Mouse (Mus musculus) midbrain, postnatal 0 days (tissue): Measurements from ENCODE around the gene Trio. TPM values are rescaled to one million over a fixed set of nuclear protein-coding genes. Genes with fewer than 3 reads are reported as not detected.
"Not testable (repeated sequence)": the region's sequence is repeated elsewhere in the genome, so short reads cannot be mapped to it uniquely, and the experiment has no call there.

Source experiments
- ATAC-seq: fragments of 200-750 bp; cut with Nextera tagmentation; 2 replicates; pipeline ENCODE4 v1.8.0; 2017; ENCODE audit warnings: moderate number of reproducible peaks, mild to moderate bottlenecking, moderate TSS enrichment, moderate library complexity; ENCODE audit not compliant: low FRiP score
- DNase-seq: peaks from one replicate; pipeline ENCODE4 v3.0.0-alpha.2; 2015; ENCODE audit warnings: low spot score
- H3K27ac ChIP-seq: fragments of 300-500 bp; sonication (generic); 2 replicates; pipeline ENCODE4 v1.5.1; 2014; ENCODE audit warnings: low read depth, mild to moderate bottlenecking, low read length, mixed read lengths
- H3K27me3 ChIP-seq: fragments of 300-500 bp; sonication (generic); 2 replicates; pipeline ENCODE4 v1.6.1; 2014; ENCODE audit warnings: low read length, control low read depth, mixed read lengths; ENCODE audit not compliant: insufficient read depth
- H3K36me3 ChIP-seq: fragments of 300-500 bp; sonication (generic); 2 replicates; pipeline ENCODE4 v1.6.1; 2014; ENCODE audit warnings: low read length, control low read depth, mixed read lengths; ENCODE audit not compliant: insufficient read depth
- H3K4me1 ChIP-seq: fragments of 300-500 bp; sonication (generic); 2 replicates; pipeline ENCODE4 v1.6.1; 2014; ENCODE audit warnings: mild to moderate bottlenecking, control low read depth, antibody characterized with exemption, low read length, mixed read lengths; ENCODE audit not compliant: insufficient read depth
- H3K4me2 ChIP-seq: fragments of 300-500 bp; sonication (generic); 2 replicates; pipeline ENCODE4 v1.6.1; 2014; ENCODE audit warnings: low read depth, mild to moderate bottlenecking, low read length, mixed read lengths; ENCODE audit not compliant: poor library complexity, severe bottlenecking
- H3K4me3 ChIP-seq: fragments of 300-500 bp; sonication (generic); 2 replicates; pipeline ENCODE4 v1.5.1; 2014; ENCODE audit warnings: low read depth, mild to moderate bottlenecking, low read length, moderate library complexity
- H3K9ac ChIP-seq: fragments of 300-500 bp; sonication (generic); replicated peaks from 2 replicates; pipeline ENCODE4 v1.6.1; 2014; ENCODE audit warnings: mild to moderate bottlenecking, low read length, moderate library complexity, mixed read lengths; ENCODE audit not compliant: poor library complexity, severe bottlenecking
- H3K9me3 ChIP-seq: fragments of 300-500 bp; sonication (generic); 2 replicates; pipeline ENCODE4 v1.6.1; 2016; ENCODE audit warnings: low read length, control low read depth
- CTCF ChIP-seq: IDR thresholded peaks from 2 replicates; pipeline ENCODE4 v1.5.1; 2016; ENCODE audit warnings: antibody characterized with exemption, mild to moderate bottlenecking
- WGBS: fragments of 180-500 bp; shearing (Covaris S2); extraction: QIAGEN DNeasy Blood & Tissue Kit; methylation state at CpG from one replicate; pipeline ENCODE4 v1.1.7; 2014; 5-methylcytosine and 5-hydroxymethylcytosine counted together
- polyA plus RNA-seq: library from polyadenylated mRNA; unstranded; fragments of >200 nt; fragmentation: Nextera tagmentation; extraction: Ambion mirVana; gene quantifications from 2 replicates; pipeline ENCODE4 v1.2.1, GENCODE M21; 2015
- total RNA-seq: library from RNA; depleted of rRNA; stranded (reverse); fragments of >200 nt; gene quantifications from 2 replicates; pipeline ENCODE4 v1.2.3, GENCODE M21; 2014

Gene Trio
- total and polyA plus RNA-seq, 2 experiments from 2014 or later: 23.3 to 213 TPM

DNA sequence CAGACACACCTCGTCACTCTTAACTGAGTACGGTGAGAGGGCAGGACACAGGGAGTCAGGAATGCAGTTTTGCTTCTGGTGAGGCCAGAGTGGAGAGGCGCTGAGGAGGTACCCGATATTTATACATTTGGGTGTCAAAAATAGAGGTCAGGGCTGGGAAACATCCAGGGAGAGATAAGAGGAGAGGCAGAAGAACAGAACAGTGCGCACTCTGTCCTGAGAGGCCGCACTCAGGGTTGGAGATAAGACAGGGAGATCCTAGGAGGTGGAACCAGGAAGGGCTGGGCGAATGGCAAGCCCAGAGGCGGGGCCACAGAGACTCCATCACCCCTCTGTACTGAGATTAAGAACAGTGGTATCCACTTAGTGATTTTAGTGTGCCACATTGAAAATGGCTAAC, 185.1 kb downstream of the Trio start:
- no peak overlapping the region for H3K4me2 ChIP-seq
- H3K9ac ChIP-seq: no peak overlapping the region
- H3K9me3 ChIP-seq: no peaks in the 10 kb centered on the region
- ATAC-seq (no peak), DNase-seq (no peak)
- H3K4me1 ChIP-seq: no peaks in the 10 kb centered on the region
- H3K36me3 ChIP-seq: peaks cover 48% of the 10 kb centered on the region
- TF ChIP-seq CTCF: no peak
- H3K4me3 ChIP-seq: no peak overlapping the region
- H3K27me3 ChIP-seq: no peaks in the 10 kb centered on the region
- H3K27ac ChIP-seq: no peak overlapping the region
- WGBS: 93% methylated on average over 8 of the region's 8 CpGs

GRCm38 (mm10) chr15:27840125-27840524, 185.5 kb downstream of the Trio start:
- Histone ChIP-seq H3K4me2 (no peak overlapping the region), H3K9me3 (no peaks in the 10 kb centered on the region), H3K4me1 (no peaks in the 10 kb centered on the region), H3K36me3 (peaks cover 47% of the 10 kb centered on the region), H3K27ac (no peak overlapping the region), H3K4me3 (no peak overlapping the region), H3K27me3 (no peaks in the 10 kb centered on the region), H3K9ac (no peak overlapping the region)
- TF ChIP-seq CTCF: no peak
- no peak for ATAC-seq
- WGBS: 79% methylated on average over 6 of the region's 6 CpGs
- no peak for DNase-seq

- H3K9me3 ChIP-seq: no peaks in the 10 kb centered on the region
- WGBS: 82% methylated on average over 6 of the region's 6 CpGs
- DNase-seq (no peak), ATAC-seq (no peak)
- H3K4me3 ChIP-seq: no peak overlapping the region
- H3K4me1 ChIP-seq: no peaks in the 10 kb centered on the region
- H3K36me3 ChIP-seq: peaks cover 59% of the 10 kb centered on the region
- TF ChIP-seq CTCF: no peak
- H3K27ac ChIP-seq: no peak overlapping the region
- no peaks in the 10 kb centered on the region for H3K27me3 ChIP-seq
- H3K4me2 ChIP-seq: no peak overlapping the region
- H3K9ac ChIP-seq: no peak overlapping the region
Measured at GRCm38 (mm10) chr15:27831646-27832045, 194.0 kb downstream of the Trio start.

DNA sequence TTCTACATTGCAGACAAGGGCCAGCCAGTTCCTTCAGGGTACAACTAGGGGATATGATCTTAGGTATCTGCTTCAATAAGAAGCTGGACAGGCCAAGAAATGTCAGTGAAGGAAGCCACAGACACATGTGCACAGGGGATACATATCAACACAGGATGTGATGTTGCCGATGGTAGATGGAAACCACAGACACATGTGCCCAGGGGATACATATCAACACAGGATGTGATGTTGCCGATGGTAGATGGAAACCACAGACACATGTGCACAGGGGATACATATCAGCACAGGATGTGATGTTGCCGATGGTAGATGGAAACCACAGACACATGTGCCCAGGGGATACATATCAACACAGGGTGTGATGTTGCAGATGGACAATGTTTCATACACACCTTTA, 197.8 kb downstream of the Trio start:
- H3K9ac ChIP-seq, H3K27ac ChIP-seq, H3K4me3 ChIP-seq, H3K9me3 ChIP-seq, ATAC-seq, H3K4me1 ChIP-seq, DNase-seq, H3K27me3 ChIP-seq, H3K4me2 ChIP-seq: not testable (repeated sequence)
- WGBS: 93% methylated on average over 3 of the region's 3 CpGs
- peaks cover 74% of the 10 kb centered on the region for H3K36me3 ChIP-seq

DNA sequence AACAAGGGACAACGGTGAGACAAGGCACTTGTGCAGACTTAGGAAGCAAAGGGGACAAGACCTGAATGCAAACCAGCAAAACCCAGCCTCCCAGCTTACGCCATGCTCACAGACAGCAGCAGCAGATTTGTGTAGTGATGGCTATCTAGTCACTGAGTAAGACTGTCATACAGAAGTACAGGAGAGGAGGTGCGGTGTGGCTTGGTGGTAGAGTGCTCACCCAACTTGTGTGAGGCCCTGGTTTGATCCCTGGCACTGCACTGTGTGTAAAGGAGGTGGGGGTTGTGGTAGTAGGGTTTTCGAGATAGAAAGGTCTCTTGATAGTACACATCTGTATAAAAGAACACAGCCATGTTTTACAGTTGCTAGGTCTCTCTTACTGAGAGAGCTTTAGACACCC, 198.8 kb downstream of the Trio start:
- no peak for TF ChIP-seq CTCF
- ATAC-seq: no peak
- Histone ChIP-seq H3K4me1 (no peaks in the 10 kb centered on the region), H3K36me3 (peaks cover 69% of the 10 kb centered on the region), H3K27me3 (no peaks in the 10 kb centered on the region), H3K4me2 (no peak overlapping the region), H3K27ac (no peak overlapping the region), H3K9me3 (no peaks in the 10 kb centered on the region), H3K4me3 (no peak overlapping the region), H3K9ac (no peak overlapping the region)
- WGBS: 87% methylated on average over 4 of the region's 4 CpGs
- no peak for DNase-seq

DNA sequence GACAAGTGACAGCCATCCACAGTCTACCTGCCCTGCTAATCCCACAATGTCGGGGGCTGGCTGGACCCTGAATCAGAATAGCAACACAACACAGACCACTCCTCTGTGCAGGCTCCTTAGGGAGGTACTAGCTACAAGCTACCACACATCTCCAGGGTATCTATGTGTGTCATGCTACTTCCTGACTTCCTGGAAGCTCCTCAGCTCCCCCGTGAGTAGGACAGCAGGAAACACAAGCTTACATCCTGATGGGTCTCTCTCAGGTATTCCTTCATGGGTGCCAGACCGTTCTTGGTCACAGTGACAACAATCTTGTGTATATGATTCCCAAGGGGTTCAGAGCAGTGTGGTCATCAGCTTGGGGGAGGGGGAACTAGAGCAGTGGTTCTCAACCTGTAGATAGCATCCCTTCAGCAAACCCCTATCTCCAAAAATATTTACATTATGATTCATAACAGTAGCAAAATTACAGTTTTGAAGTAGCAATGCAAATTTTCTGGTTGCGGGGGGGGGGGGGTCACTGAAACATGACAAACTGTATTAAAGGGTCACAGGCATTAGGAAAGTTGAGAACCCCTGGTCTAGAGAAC, 199.5 kb downstream of the Trio start:
- no peak overlapping the region for H3K27ac ChIP-seq
- peaks cover 66% of the 10 kb centered on the region for H3K36me3 ChIP-seq
- TF ChIP-seq CTCF: no peak
- H3K4me3 ChIP-seq: no peak overlapping the region
- H3K9ac ChIP-seq: no peak overlapping the region
- H3K9me3 ChIP-seq: no peaks in the 10 kb centered on the region
- DNase-seq: no peak
- H3K27me3 ChIP-seq: no peaks in the 10 kb centered on the region
- no peaks in the 10 kb centered on the region for H3K4me1 ChIP-seq
- ATAC-seq: no peak
- no peak overlapping the region for H3K4me2 ChIP-seq
- 91% methylated on average over 4 of the region's 4 CpGs for WGBS
